Mouse (Mus musculus): ENCODE data around the gene Impdh2.

Impdh2 gene

GRCm38 (mm10) chr9:108608889-108609288 lies 48.8 kb downstream of the Impdh2 start:
- DNase-seq: no peak

GRCm38 (mm10) chr9:108611488-108611887 lies 51.4 kb downstream of the Impdh2 start:
- DNase-seq: no peak
